Mouse (Mus musculus) kidney, adult 2 months (tissue): Measurements from ENCODE around the gene Tpsb2.

Experiments
- CTCF ChIP-seq: fragments of 200-500 bp; conservative IDR thresholded peaks from 2 replicates; pipeline ENCODE4 v1.5.1; 2011; ENCODE audit warnings: low read depth, mild to moderate bottlenecking, control low read depth, low read length, moderate library complexity, mixed read lengths; ENCODE audit not compliant: insufficient read depth, insufficient read length
- POLR2A ChIP-seq: fragments of 200-500 bp; IDR thresholded peaks from one replicate; pipeline ENCODE4 v1.6.1; 2011; ENCODE audit warnings: low read depth, low read length, control low read depth

- TF ChIP-seq POLR2A (no peak), CTCF (no peak)
Observed at GRCm38 (mm10) chr17:25411251-25411650, 45.1 kb downstream of the Tpsb2 start.
